Mouse (Mus musculus): ENCODE measurements around the gene Tbc1d32.
"Not testable (repeated sequence)": the region's sequence is repeated elsewhere in the genome, so short reads cannot be mapped to it uniquely, and the experiment has no call there.

Tbc1d32 gene

GRCm38 (mm10) chr10:56228568-56229209 is at the start of gene Tbc1d32:
Gene Tbc1d32, minus strand, starts transcription at chr10:56228689.
- DNase-seq (ENCODE audit: low read depth, low spot score) = peak; percentile 89

GRCm38 (mm10) chr10:56227771-56228275 is 666 bp downstream of the Tbc1d32 start:
- no peak for DNase-seq (ENCODE audit: low read depth, low spot score)

GRCm38 (mm10) chr10:56215797-56216196 is 12.7 kb downstream of the Tbc1d32 start:
- DNase-seq (ENCODE audit: low read depth, low spot score) = no peak

- no peak for DNase-seq (ENCODE audit: low read depth, low spot score)
These were observed 18.1 kb downstream of the Tbc1d32 start for GRCm38 (mm10) chr10:56210343-56210742.

GRCm38 (mm10) chr10:56206802-56207404 is 21.6 kb downstream of the Tbc1d32 start:
- no peak for DNase-seq (ENCODE audit: low read depth, low spot score)

GRCm38 (mm10) chr10:56204348-56204747 is 24.1 kb downstream of the Tbc1d32 start:
- DNase-seq (ENCODE audit: low read depth, low spot score) = peak; percentile 23

- DNase-seq (ENCODE audit: low read depth, low spot score) = no peak
These were observed 28.6 kb downstream of the Tbc1d32 start for GRCm38 (mm10) chr10:56199902-56200301.

- no peak for DNase-seq (ENCODE audit: low read depth, low spot score)
These were observed 29.8 kb downstream of the Tbc1d32 start for GRCm38 (mm10) chr10:56198691-56199090.

GRCm38 (mm10) chr10:56194310-56194709 is 34.2 kb downstream of the Tbc1d32 start:
- DNase-seq (ENCODE audit: low read depth, low spot score) = no peak

- no peak for DNase-seq (ENCODE audit: low read depth, low spot score)
These were observed 46.8 kb downstream of the Tbc1d32 start for GRCm38 (mm10) chr10:56181727-56182126.

- no peak for DNase-seq (ENCODE audit: low read depth, low spot score)
These were observed 55.3 kb downstream of the Tbc1d32 start for GRCm38 (mm10) chr10:56173184-56173583.

GRCm38 (mm10) chr10:56167721-56168120 is 60.8 kb downstream of the Tbc1d32 start:
- not testable (repeated sequence) for DNase-seq (ENCODE audit: low read depth, low spot score)

GRCm38 (mm10) chr10:56165758-56166157 is 62.7 kb downstream of the Tbc1d32 start:
- DNase-seq (ENCODE audit: low read depth, low spot score) = peak; percentile 50

GRCm38 (mm10) chr10:56164411-56164810 is 64.1 kb downstream of the Tbc1d32 start:
- no peak for DNase-seq (ENCODE audit: low read depth, low spot score)

GRCm38 (mm10) chr10:56158748-56159147 is 69.7 kb downstream of the Tbc1d32 start:
- no peak for DNase-seq (ENCODE audit: low read depth, low spot score)

- no peak for DNase-seq (ENCODE audit: low read depth, low spot score)
These were observed 70.3 kb downstream of the Tbc1d32 start for GRCm38 (mm10) chr10:56158207-56158606.

GRCm38 (mm10) chr10:56156956-56157355 is 71.5 kb downstream of the Tbc1d32 start:
- no peak for DNase-seq (ENCODE audit: low read depth, low spot score)

- DNase-seq (ENCODE audit: low read depth, low spot score) = no peak
These were observed 79.6 kb downstream of the Tbc1d32 start for GRCm38 (mm10) chr10:56148920-56149319.

GRCm38 (mm10) chr10:56137191-56137590 is 91.3 kb downstream of the Tbc1d32 start:
- DNase-seq (ENCODE audit: low read depth, low spot score) = no peak

- no peak for DNase-seq (ENCODE audit: low read depth, low spot score)
These were observed 98.8 kb downstream of the Tbc1d32 start for GRCm38 (mm10) chr10:56129642-56130041.

- DNase-seq (ENCODE audit: low read depth, low spot score) = no peak
These were observed 101.5 kb downstream of the Tbc1d32 start for GRCm38 (mm10) chr10:56126972-56127371.

GRCm38 (mm10) chr10:56115636-56116180 is 112.8 kb downstream of the Tbc1d32 start:
- peak; percentile 42 for DNase-seq (ENCODE audit: low read depth, low spot score)
